Mouse (Mus musculus): Measurements from ENCODE around the gene Adad1. TPM values are rescaled to one million over a fixed set of nuclear protein-coding genes. Genes with fewer than 3 reads are reported as not detected.

The Adad1 gene
- polyA plus RNA-seq, 1 experiment from 2014 or later, result 0.47 TPM

Other genes starting within 250 kb of the Adad1 start
- 77.2 and 82.2 TPM in 2 replicates for gene 4932438A13Rik, start 200.4 kb upstream of the Adad1 start, polyA plus RNA-seq (2015; fragmentation: Nextera tagmentation; extraction: Ambion mirVana)
- gene Il2, start 62.4 kb downstream of the Adad1 start, polyA plus RNA-seq (2015; fragmentation: Nextera tagmentation; extraction: Ambion mirVana), result 0.22 and 0.43 TPM in 2 replicates
- not detected in 2 replicates for gene Il21, start 169.1 kb downstream of the Adad1 start, polyA plus RNA-seq (2015; fragmentation: Nextera tagmentation; extraction: Ambion mirVana)
- 4.9 and 5.8 TPM in 2 replicates for gene Bbs12, start 249.0 kb downstream of the Adad1 start, polyA plus RNA-seq (2015; fragmentation: Nextera tagmentation; extraction: Ambion mirVana)
- 2.5 and 3.0 TPM in 2 replicates for gene Cetn4, start 249.2 kb downstream of the Adad1 start, polyA plus RNA-seq (2015; fragmentation: Nextera tagmentation; extraction: Ambion mirVana)

All from hindbrain, embryonic 15.5 days (tissue).